Mouse (Mus musculus) telencephalon, adult 2 months (tissue): ENCODE data around the gene Gm10160.
"Not testable (repeated sequence)": the region's sequence is repeated elsewhere in the genome, so short reads cannot be mapped to it uniquely, and the experiment has no call there.

Source experiments
- DNase-seq: peaks from one replicate; pipeline ENCODE4 v3.0.0-alpha.2; 2011; ENCODE audit warnings: low read depth, low spot score

Gene Gm10160

GRCm38 (mm10) chr7:81858236-81858635 lies 2.6 kb upstream of the Gm10160 start:
- no peak for DNase-seq

DNA sequence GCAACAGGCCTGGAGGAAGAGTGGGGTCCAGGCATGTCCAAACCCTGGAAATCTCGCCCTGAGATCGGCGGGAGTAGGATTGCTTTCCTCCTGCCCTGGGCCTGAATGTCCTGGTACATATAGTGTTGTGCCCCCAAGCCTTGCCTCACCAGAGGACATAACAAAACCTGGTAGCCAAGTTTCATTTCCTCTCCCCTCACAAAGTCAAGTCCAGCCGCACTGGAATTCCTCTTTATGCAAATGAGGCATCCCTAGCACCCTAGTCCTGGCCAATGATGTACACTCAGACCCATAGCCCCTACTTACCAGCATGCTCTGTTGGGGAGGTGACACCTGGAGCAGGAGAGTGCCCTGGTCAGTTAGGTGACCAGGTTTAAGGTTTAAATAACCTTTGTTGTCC lies 627 bp upstream of the Gm10160 start:
- no peak for DNase-seq

DNA sequence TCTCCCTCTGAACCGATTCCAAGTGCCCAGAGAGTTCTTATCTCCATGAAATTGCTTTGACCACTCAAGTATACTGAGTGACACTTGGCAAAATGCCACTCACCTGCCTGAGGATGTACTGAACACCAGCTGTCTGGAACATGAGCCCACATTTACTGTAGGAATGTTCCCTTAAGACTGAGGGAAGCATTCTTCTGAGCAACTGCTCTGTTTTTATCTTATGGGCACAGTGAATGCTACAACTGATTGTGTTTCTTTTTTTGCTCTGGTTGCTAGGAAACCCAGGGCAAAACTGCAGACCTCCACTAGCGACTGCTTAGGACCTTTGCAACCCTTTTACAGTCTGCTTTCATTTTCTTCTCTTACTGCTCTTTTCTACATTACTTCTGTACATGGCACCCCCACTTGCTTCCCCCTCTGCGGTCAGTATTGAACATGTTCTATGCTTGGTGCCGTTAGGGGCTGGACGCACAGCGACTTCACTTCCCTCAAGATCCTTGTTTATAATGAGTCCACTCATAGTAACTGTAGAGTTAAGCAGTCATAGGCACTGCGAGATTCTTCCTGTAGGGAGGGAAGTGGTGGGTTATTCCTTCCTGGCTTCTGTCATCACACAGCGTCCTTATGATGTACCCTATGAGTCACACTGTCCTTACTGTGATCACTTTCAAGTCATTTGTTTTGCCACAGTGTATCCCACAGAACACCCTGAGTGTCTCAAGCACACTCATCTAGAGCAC lies 856 bp downstream of the Gm10160 start:
- no peak for DNase-seq

DNA sequence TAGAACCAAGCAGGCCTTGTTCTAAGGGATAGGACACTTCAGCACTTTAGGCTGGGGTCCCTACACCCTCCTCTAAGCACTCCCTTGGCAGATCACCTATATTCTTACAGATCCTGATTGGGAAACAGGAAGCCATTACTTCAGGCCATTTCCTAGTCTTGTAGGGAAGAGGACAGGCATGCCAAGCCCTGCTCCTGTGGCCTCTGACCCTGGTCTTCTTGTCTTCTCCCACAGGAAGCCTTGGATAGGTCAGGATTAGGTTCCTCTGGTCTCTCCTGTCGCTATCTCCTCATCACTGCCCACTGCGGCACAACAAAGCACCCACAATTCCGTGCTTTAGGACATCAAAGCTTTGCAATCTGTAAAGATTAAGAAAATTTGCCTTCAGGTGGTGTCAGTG lies 3.9 kb downstream of the Gm10160 start:
- no peak for DNase-seq

- DNase-seq = no peak
Measured at GRCm38 (mm10) chr7:81850171-81850570, 5.4 kb downstream of the Gm10160 start.

GRCm38 (mm10) chr7:81849633-81850032 lies 6.0 kb downstream of the Gm10160 start:
- DNase-seq = no peak

DNA sequence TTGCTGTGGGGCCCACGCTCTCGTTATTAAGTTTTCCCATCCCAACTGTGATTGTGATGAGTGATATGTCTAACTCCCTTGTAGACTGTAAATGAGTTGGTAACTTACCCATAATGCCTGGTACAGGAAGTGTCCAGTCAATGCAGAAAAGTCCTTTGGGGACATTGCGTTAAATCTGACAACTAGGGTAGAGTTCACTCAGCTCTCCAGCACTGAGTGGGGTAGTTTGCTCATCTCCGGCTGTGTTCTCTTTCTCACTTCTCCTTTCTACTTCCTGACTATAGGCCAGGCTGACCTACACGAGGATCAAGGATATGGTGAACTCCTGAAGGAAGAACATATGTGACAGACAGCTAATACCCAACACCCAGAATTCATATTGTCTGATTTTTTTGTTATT lies 6.4 kb downstream of the Gm10160 start:
- no peak for DNase-seq

GRCm38 (mm10) chr7:81847777-81848176 lies 7.8 kb downstream of the Gm10160 start:
- DNase-seq = no peak

DNA sequence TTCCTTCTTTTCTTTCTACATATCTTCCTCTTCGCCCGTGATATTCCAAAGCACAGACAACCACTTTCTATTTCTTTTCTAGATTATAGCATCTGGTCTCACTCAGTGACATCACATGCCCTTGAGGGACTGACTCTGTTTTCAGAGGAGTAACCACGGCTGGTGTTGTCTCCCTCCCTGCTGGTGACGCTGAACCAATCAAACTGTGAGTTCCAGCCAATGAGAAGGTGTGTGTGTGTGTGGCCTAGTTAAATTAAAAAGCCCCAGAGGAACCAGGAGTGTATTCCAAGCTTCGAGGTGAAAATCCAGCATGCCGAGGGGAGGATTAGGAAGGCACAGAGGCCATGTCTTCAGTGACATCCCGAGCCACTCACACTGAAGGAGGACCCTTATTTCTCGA lies 8.6 kb downstream of the Gm10160 start:
- no peak for DNase-seq

GRCm38 (mm10) chr7:81846008-81846407 lies 9.6 kb downstream of the Gm10160 start:
- no peak for DNase-seq

DNA sequence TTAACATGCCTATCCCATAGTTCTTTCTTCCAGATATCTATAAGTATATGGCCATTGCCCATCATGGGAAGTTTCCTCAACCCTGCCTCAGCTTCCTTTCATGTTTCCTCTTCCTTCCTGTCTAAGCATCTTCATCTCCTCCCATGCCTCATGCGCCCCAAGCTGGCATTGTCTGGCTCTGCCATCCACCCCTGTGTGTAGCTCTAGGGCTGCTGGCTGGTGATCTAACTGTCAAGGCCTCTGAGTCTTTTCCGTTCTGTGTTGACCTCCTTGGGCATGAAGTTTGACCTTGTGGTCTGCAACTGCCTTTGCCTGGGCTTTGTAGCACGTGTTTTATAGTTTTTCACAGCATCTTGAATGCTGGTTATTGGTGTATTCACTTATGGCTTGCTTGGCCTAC lies 10.3 kb downstream of the Gm10160 start:
- no peak for DNase-seq

- DNase-seq = no peak
Measured at GRCm38 (mm10) chr7:81844801-81845200, 10.8 kb downstream of the Gm10160 start.

- no peak for DNase-seq
Measured at GRCm38 (mm10) chr7:81843903-81844302, 11.7 kb downstream of the Gm10160 start.

DNA sequence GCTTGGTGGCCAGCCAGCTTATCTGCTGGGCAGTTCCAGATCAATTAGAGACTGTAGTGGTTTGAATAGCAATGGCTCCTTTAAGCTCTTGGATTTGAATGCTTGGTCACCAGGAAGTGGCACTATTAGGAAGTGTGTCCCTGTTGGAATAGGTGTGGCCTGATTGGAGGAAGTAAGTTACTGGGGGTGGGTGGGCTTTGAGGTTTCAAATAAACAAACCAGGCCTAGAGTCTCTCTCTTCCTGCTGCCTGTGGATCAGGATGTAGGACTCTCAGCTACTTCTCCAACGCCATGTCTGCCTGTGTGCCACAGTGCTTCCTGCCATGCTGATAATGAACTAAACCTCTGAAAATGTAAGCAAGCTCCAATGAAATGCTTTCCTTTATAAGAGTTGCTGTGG lies 12.6 kb downstream of the Gm10160 start:
- no peak for DNase-seq

GRCm38 (mm10) chr7:81842141-81842540 lies 13.5 kb downstream of the Gm10160 start:
- no peak for DNase-seq

DNA sequence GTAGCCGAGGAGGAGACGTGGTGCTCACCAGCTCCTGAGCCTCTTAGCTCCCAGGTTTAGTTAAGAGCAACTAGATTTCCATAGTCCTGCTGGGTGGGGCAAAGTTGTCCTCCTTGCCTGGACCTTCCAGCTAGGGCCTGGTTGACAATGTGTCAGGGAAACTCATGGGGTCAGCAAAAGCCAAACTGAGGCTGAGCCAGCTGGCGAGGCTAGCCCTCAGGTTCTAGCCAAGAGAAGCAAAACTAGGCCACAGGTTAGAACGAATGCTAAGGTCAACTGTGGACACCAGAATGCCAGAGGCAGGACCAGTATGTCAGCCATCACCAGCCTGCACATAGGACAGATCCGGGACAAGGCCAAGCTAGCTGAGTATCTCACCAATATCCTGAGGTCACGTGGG lies 14.2 kb downstream of the Gm10160 start:
- DNase-seq = no peak

DNA sequence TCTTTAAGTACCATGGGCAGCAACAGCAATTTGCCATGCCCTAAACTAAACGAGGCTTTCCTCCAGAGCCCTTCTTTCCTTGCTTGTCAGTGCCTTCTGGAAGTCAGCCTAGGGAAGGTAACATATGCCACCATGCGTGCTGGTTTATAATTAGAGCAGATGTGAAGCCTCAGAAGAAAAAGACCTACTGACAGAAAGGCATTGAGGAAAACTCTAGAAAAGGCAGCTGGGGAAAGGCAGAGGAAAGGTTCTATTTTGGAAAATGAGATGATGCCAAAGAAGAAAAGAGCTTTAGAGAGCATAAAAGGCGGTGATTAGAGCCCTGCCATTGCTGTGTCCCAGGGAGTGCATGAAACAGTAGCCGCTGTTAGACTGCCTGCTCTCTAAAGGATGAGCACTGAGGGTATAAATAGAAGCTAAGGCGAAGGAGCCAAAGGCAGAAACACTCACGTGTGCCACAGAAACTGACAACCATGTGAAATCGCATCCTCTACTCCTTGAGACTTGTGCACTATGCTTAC lies 14.9 kb downstream of the Gm10160 start:
- peak; percentile 87 for DNase-seq

- DNase-seq = no peak
Measured at GRCm38 (mm10) chr7:81839746-81840145, 15.8 kb downstream of the Gm10160 start.

GRCm38 (mm10) chr7:81837771-81838170 lies 17.8 kb downstream of the Gm10160 start:
- not testable (repeated sequence) for DNase-seq

- no peak for DNase-seq
Measured at GRCm38 (mm10) chr7:81835430-81835829, 20.2 kb downstream of the Gm10160 start.

DNA sequence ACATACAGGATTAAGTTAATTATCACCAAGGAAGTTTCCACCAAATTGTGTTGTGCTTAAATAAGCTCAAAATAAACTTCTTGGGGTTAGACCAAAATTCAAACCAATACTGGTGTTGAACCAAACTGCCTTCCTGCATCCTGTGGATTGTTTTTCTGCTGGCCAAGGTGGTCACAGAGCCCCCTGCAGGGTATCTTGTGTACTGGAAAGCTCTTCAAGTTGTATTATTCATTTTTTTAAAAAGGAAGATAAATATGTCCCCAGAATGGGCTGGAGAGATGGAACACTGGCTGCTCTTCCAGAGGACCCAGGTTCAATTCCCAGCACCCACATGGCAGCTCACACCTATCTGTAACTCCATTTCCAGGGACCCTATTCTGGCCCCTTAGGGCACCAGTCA lies 20.7 kb downstream of the Gm10160 start:
- no peak for DNase-seq

DNA sequence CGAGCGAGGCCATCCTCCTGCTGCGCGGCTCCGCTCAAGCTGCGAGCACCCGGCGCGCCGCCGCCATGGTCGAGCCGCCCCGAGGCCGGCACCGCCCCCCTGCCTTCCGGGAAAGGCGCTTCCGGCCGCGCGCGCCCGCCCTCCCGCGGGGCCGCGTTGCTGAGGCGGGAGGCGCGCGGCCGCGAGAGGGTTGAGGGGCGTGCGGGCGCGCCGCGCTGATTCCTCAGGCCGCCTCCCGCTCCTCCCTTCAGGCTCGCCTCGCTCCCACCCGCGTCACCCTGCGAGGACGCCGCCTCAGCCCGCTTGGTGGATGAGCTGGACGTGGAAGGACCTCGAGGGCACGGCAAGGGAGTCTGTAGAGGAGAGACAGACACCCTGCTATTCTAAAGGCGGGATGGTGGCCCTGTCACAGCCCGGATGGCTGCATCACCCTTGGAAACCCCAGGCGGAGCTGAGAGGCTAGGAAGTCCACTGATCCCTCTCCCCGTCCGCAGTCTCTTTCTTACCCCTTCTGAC lies 26.2 kb downstream of the Gm10160 start, which contains the start of gene Btbd1:
Gene Btbd1, minus strand, starts transcription at position 53 of the 516 bp plus-strand sequence.
- DNase-seq = no peak

- no peak for DNase-seq
Measured at GRCm38 (mm10) chr7:81828681-81829378, 26.8 kb downstream of the Gm10160 start.
